Mouse (Mus musculus) neural tube, embryonic 10.5 days (tissue): ENCODE results near the gene Cep128.

Experiments
- DNase-seq: peaks from one replicate; pipeline ENCODE4 v3.0.0-alpha.2; 2017; ENCODE audit warnings: low spot score; ENCODE audit errors: extremely low spot score

Cep128 gene

DNA sequence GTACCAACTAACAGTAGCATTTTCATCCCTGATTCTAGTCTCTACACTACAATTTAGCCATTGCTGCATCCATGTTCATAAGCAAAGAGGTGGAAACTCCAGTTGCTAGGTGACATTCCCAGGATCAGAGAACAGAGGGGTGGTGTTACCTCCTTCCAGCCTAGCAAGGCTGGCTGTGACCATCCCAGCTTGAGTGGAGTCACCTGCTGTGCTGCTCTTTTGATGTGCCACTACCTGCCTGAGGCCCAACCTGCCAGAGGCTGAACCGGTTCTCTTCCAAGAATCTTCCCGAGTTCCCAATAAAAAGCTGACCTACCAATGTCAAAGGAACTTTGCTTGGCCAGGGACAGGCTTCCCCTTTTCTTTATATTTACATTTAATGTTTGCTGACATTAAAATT is 408.8 kb downstream of the Cep128 start:
- DNase-seq, result no peak

- no peak for DNase-seq
Measured at GRCm38 (mm10) chr12:90971156-90971555, 413.1 kb downstream of the Cep128 start.

DNA sequence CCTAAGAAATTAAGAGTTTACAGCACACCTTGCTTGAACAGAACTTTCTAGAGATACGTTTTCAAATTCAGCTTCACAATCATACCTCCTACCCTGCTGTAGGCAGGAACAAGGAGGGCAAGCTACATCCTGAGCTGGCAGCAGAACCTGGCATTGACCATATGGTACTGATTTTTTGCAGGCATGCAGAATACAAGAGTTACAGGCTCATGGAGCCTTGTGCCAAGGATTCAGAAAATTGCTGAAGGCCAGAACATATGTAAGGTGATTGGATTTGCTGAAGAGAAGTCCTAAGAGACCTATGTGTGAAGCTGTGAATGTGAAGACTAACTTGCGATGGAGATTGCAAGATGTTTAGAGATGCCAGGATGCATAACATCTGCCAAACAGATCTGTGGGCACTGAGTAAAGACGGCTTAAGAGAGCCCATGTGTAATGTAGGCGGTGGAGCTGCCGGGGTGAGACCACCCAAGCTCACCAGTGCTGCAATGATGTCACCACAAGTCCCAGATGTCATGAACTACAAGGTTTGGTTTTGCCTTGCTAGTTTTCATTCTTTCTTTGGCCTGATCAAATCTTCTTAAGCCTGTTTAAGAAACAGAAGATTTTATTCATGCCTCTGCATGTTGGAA is 422.7 kb downstream of the Cep128 start:
- no peak for DNase-seq

- DNase-seq, result no peak
Measured at GRCm38 (mm10) chr12:90954740-90955473, 429.3 kb downstream of the Cep128 start.
